Mouse (Mus musculus) lung, embryonic 16.5 days (tissue): ENCODE data around the gene 2210011C24Rik. TPM values are rescaled to one million over a fixed set of nuclear protein-coding genes. Genes with fewer than 3 reads are reported as not detected.

Experiments used
- ATAC-seq: fragments of 200-750 bp; cut with Nextera tagmentation; 2 replicates; pipeline ENCODE4 v1.8.0; 2017; ENCODE audit warnings: low read depth, mild to moderate bottlenecking, moderate library complexity
- H3K27ac ChIP-seq: fragments of 300-500 bp; sonication (generic); 2 replicates; pipeline ENCODE4 v1.5.1; 2014; ENCODE audit warnings: mild to moderate bottlenecking, control low read depth, low read length
- H3K27me3 ChIP-seq: fragments of 300-500 bp; sonication (generic); 2 replicates; pipeline ENCODE4 v1.6.1; 2014; ENCODE audit warnings: low read depth, low read length, mixed read lengths; ENCODE audit not compliant: control insufficient read depth, insufficient read depth
- H3K36me3 ChIP-seq: fragments of 300-500 bp; sonication (generic); 2 replicates; pipeline ENCODE4 v1.6.1; 2014; ENCODE audit warnings: low read length; ENCODE audit not compliant: control insufficient read depth, insufficient read depth
- H3K4me1 ChIP-seq: fragments of 300-500 bp; sonication (generic); replicated peaks from 2 replicates; pipeline ENCODE4 v1.6.1; 2014; ENCODE audit warnings: low read length, mixed read lengths; ENCODE audit not compliant: control insufficient read depth, insufficient read depth
- H3K4me2 ChIP-seq: fragments of 300-500 bp; sonication (generic); 2 replicates; pipeline ENCODE4 v1.6.1; 2014; ENCODE audit warnings: low read depth, low read length, control low read depth
- H3K4me3 ChIP-seq: fragments of 300-500 bp; sonication (generic); 2 replicates; pipeline ENCODE4 v1.5.1; 2014; ENCODE audit warnings: mild to moderate bottlenecking, low read length, control low read depth
- H3K9ac ChIP-seq: fragments of 300-500 bp; sonication (generic); 2 replicates; pipeline ENCODE4 v1.6.1; 2014; ENCODE audit warnings: low read length, control low read depth
- H3K9me3 ChIP-seq: fragments of 300-500 bp; sonication (generic); 2 replicates; pipeline ENCODE4 v1.6.1; 2016; ENCODE audit warnings: low read length; ENCODE audit not compliant: control insufficient read depth
- WGBS: fragments of 180-500 bp; shearing (Covaris S2); extraction: QIAGEN DNeasy Blood & Tissue Kit; methylation state at CpG from one replicate; pipeline ENCODE4 v1.1.7; 2014; 5-methylcytosine and 5-hydroxymethylcytosine counted together
- polyA plus RNA-seq: library from polyadenylated mRNA; unstranded; fragments of >200 nt; fragmentation: Nextera tagmentation; extraction: Ambion mirVana; gene quantifications from 2 replicates; pipeline ENCODE4 v1.2.1, GENCODE M21; 2015

Gene 2210011C24Rik
- 3.5 and 4.4 TPM in 2 replicates for polyA plus RNA-seq

GRCm38 (mm10) chr8:84011705-84012498 is at the start of gene 2210011C24Rik:
2210011C24Rik (minus strand) TSS chr8:84012171.
- H3K27me3 ChIP-seq = peaks cover 37% of the 10 kb centered on the region
- 1% methylated on average over 45 of the region's 45 CpGs for WGBS
- peak within 1 kb of the TSS; percentile 99 for H3K4me2 ChIP-seq
- no peak within 1 kb of the TSS for H3K27ac ChIP-seq
- peak within 1 kb of the TSS; percentile 69 for H3K9ac ChIP-seq
- no peaks in the 10 kb centered on the region for H3K36me3 ChIP-seq
- peak within 1 kb of the TSS; percentile 59 for H3K4me3 ChIP-seq
- H3K9me3 ChIP-seq = no peaks in the 10 kb centered on the region
- peak; percentile 44 for ATAC-seq
- peaks cover 28% of the 10 kb centered on the region for H3K4me1 ChIP-seq

DNA sequence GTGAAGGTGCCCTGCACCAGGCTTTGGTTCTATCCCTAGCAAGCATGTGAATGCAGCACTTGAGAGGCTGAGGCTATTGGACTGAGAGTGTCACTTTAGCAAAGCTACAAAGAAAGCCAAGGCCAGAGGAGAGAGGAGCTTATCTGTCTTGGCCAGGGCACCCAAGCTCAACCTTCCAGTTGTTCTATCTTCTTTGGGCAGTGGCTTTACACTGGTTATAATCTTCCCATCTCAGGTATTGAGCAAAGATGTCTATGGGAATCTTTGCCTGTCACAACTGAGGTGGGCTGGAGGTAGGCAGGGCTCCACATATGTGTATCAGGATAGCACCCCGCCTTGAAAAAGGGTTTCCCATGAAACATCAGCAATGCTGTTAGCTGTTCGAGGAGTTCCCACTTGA is 48.3 kb upstream of the 2210011C24Rik start:
- no peak overlapping the region for H3K4me3 ChIP-seq
- no peaks in the 10 kb centered on the region for H3K9me3 ChIP-seq
- no peak overlapping the region for H3K9ac ChIP-seq
- no peak overlapping the region for H3K27ac ChIP-seq
- no peak overlapping the region for H3K4me2 ChIP-seq
- no peaks in the 10 kb centered on the region for H3K4me1 ChIP-seq
- H3K36me3 ChIP-seq = no peaks in the 10 kb centered on the region
- ATAC-seq = no peak
- WGBS = 84% methylated on average over 2 of the region's 2 CpGs
- H3K27me3 ChIP-seq = no peaks in the 10 kb centered on the region

GRCm38 (mm10) chr8:84059226-84059625 is 47.3 kb upstream of the 2210011C24Rik start:
- no peaks in the 10 kb centered on the region for H3K27me3 ChIP-seq
- no peak for ATAC-seq
- no peaks in the 10 kb centered on the region for H3K9me3 ChIP-seq
- no peaks in the 10 kb centered on the region for H3K36me3 ChIP-seq
- H3K4me1 ChIP-seq = no peaks in the 10 kb centered on the region
- WGBS = 89% methylated on average over 2 of the region's 2 CpGs
- H3K4me2 ChIP-seq = no peak overlapping the region
- H3K9ac ChIP-seq = no peak overlapping the region
- no peak overlapping the region for H3K4me3 ChIP-seq
- H3K27ac ChIP-seq = no peak overlapping the region

DNA sequence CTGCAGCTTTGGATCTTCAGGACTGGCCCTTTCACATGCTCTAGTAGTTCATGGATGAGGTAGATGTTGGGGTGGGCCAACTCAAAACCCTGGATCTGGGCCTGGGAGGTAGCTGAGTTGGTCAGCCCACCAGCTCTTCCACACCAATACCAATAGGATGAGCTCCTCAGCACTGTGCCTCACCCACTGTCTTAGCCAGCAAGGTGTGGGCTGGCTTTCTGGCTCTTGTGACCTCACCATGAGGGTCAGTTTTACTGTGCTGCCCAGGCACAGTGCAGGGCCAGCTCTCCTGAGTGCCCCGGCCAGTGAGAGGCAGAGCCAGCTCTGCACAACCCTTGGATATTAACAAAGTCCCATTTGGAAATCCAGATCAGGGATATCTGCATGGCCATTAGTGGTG is 45.9 kb upstream of the 2210011C24Rik start:
- WGBS = 88% methylated on average over 1 of the region's 1 CpGs
- no peaks in the 10 kb centered on the region for H3K36me3 ChIP-seq

DNA sequence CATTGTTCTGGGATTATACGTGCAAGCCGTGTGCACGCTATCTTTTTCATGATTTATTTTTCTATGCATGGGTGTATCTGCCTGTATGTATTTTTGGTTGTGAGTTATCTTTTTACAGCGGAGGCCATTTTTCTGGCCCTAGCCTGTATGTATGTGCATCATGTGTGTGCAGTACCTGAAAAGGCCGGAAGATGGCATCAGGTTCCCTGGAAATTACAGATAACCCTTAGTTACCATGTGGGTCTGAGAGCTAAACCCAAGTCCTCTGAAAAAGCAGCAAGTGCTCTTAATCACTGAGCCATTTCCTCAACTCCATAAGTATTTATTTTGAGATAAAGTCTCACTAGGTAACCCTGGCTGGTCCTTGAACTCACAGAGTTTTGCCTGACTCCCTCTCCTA is 41.3 kb upstream of the 2210011C24Rik start:
- peaks cover 8% of the 10 kb centered on the region for H3K4me1 ChIP-seq
- WGBS = 87% methylated on average over 5 of the region's 5 CpGs
- 0 out of 2 replicates have a peak, but pooled peaks cover 2% of the 10 kb centered on the region for H3K9me3 ChIP-seq
- ATAC-seq = no peak
- H3K9ac ChIP-seq = no peak overlapping the region
- no peak overlapping the region for H3K4me3 ChIP-seq
- H3K4me2 ChIP-seq = no peak overlapping the region
- no peak overlapping the region for H3K27ac ChIP-seq
- H3K36me3 ChIP-seq = no peaks in the 10 kb centered on the region
- no peaks in the 10 kb centered on the region for H3K27me3 ChIP-seq

More for the DNA sequence above, 45.9 kb upstream of the 2210011C24Rik start:
- Histone ChIP-seq H3K4me3 (no peak overlapping the region), H3K9me3 (0 out of 2 replicates have a peak, but pooled peaks cover 2% of the 10 kb centered on the region), H3K4me2 (no peak overlapping the region), H3K27me3 (no peaks in the 10 kb centered on the region), H3K9ac (no peak overlapping the region), H3K4me1 (peaks cover under 1% of the 10 kb centered on the region; the same call in 1 of the 2 replicates), H3K27ac (no peak overlapping the region)
- no peak for ATAC-seq

- Histone ChIP-seq H3K4me3 (no peak overlapping the region), H3K9me3 (0 out of 2 replicates have a peak, but pooled peaks cover 2% of the 10 kb centered on the region), H3K27ac (0 out of 2 replicates have a peak overlapping the region, but pooled peaks have one; percentile 19), H3K4me2 (no peak overlapping the region), H3K36me3 (no peaks in the 10 kb centered on the region), H3K9ac (no peak overlapping the region), H3K4me1 (peaks cover 8% of the 10 kb centered on the region), H3K27me3 (no peaks in the 10 kb centered on the region)
- 20% methylated on average over 3 of the region's 3 CpGs for WGBS
- peak; percentile 87 for ATAC-seq
These were observed 40.8 kb upstream of the 2210011C24Rik start for GRCm38 (mm10) chr8:84052746-84053145.

- 51% methylated on average over 5 of the region's 5 CpGs for WGBS
- no peak overlapping the region for H3K4me3 ChIP-seq
- no peak for ATAC-seq
These were observed 36.2 kb upstream of the 2210011C24Rik start for GRCm38 (mm10) chr8:84048171-84048570.

DNA sequence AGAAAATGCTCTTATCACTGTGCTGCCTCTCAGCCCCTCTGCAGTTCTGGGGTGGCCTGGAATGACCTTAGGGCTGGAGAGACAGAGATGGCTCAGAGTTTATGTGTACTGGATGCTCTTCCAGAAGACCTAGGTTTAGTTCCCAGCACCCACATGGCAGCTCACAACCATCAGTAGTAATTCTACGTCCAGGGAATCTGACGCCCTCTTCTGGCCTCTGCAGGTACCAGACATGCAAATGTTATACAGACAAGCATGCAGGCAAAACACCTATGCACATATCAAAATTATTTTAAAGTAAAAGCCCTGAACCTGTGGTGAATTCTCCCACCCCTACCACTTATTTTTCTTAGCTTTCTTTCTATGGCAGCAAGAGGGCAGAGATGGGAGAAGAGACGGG is 34.5 kb upstream of the 2210011C24Rik start:
- Histone ChIP-seq H3K4me3 (no peak overlapping the region), H3K9ac (no peak overlapping the region), H3K4me2 (no peak overlapping the region), H3K36me3 (no peaks in the 10 kb centered on the region), H3K9me3 (no peaks in the 10 kb centered on the region), H3K4me1 (peaks cover 6% of the 10 kb centered on the region), H3K27ac (no peak overlapping the region), H3K27me3 (peaks cover 35% of the 10 kb centered on the region)
- no peak for ATAC-seq
- 76% methylated on average over 3 of the region's 3 CpGs for WGBS

More at GRCm38 (mm10) chr8:84048171-84048570, 36.2 kb upstream of the 2210011C24Rik start:
- peaks cover 26% of the 10 kb centered on the region for H3K27me3 ChIP-seq
- H3K9ac ChIP-seq = no peak overlapping the region
- 0 out of 2 replicates have a peak, but pooled peaks cover under 1% of the 10 kb centered on the region for H3K9me3 ChIP-seq
- no peak overlapping the region for H3K27ac ChIP-seq
- H3K4me1 ChIP-seq = peaks cover 8% of the 10 kb centered on the region
- H3K4me2 ChIP-seq = no peak overlapping the region
- no peaks in the 10 kb centered on the region for H3K36me3 ChIP-seq

DNA sequence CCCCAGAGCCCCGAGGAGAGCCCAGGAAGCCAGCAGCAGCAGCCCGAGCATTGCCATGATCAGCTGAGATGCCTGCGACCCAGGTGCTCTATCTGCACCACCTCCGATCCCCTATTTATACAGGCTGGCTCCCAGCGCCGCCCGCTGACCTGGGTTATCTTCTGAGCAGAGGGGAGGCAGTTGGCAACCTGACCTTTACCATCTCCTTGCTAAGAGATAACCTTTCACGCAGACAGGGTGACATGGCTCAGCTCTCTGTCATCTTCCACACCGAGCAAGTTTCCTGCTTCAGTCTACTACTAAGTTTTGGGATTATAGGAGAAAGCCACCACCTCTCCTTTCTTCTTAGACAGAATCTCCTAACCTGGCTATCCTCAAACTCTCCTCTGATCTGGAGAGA is 32.9 kb upstream of the 2210011C24Rik start, which contains the start of gene Rln3:
Rln3 (minus strand) TSS at position 101 of the 400 bp plus-strand sequence.
- no peak for ATAC-seq
- H3K27me3 ChIP-seq = peaks cover 39% of the 10 kb centered on the region
- 0 out of 2 replicates have a peak within 1 kb of the TSS, but pooled peaks have one; percentile 9 for H3K4me2 ChIP-seq
- no peaks in the 10 kb centered on the region for H3K36me3 ChIP-seq
- H3K9ac ChIP-seq = no peak within 1 kb of the TSS
- no peak within 1 kb of the TSS for H3K4me3 ChIP-seq
- H3K9me3 ChIP-seq = no peaks in the 10 kb centered on the region
- H3K27ac ChIP-seq = no peak within 1 kb of the TSS
- 4% methylated on average over 9 of the region's 9 CpGs for WGBS
- H3K4me1 ChIP-seq = peaks cover 6% of the 10 kb centered on the region
